Mouse (Mus musculus) small intestine, adult 2 months (tissue): ENCODE data around the gene Krt87. TPM values are rescaled to one million over a fixed set of nuclear protein-coding genes. Genes with fewer than 3 reads are reported as not detected.

Experiments
- H3K27ac ChIP-seq: fragments of 200-500 bp; 2 replicates; pipeline ENCODE4 v1.5.1; 2012; ENCODE audit warnings: low read depth, low read length, control low read depth, inconsistent platforms; ENCODE audit not compliant: insufficient read depth
- H3K27me3 ChIP-seq: fragments of 200-500 bp; 2 replicates; pipeline ENCODE4 v1.6.1; 2012; ENCODE audit warnings: mild to moderate bottlenecking, moderate library complexity, low read length, inconsistent platforms; ENCODE audit not compliant: control insufficient read depth, insufficient read depth
- H3K36me3 ChIP-seq: fragments of 200-500 bp; 2 replicates; pipeline ENCODE4 v1.6.1; 2012; ENCODE audit warnings: mild to moderate bottlenecking, low read length, control low read depth, inconsistent platforms; ENCODE audit not compliant: control insufficient read depth, insufficient read depth
- H3K4me1 ChIP-seq: fragments of 200-500 bp; 2 replicates; pipeline ENCODE4 v1.6.1; 2012; ENCODE audit warnings: low read length, inconsistent platforms, mixed read lengths; ENCODE audit not compliant: control insufficient read depth, insufficient read depth, insufficient read length
- H3K4me3 ChIP-seq: fragments of 200-500 bp; 2 replicates; pipeline ENCODE4 v1.5.1; 2012; ENCODE audit warnings: low read depth, mild to moderate bottlenecking, control low read depth, inconsistent platforms, low read length, moderate library complexity
- CTCF ChIP-seq: fragments of 200-500 bp; IDR thresholded peaks from 2 replicates; pipeline ENCODE4 v1.5.1; 2012; ENCODE audit warnings: low read depth, mild to moderate bottlenecking, control low read depth, inconsistent platforms, low read length, moderate library complexity, mixed read lengths; ENCODE audit not compliant: insufficient replicate concordance, insufficient read length; ENCODE audit errors: extremely low read depth
- POLR2A ChIP-seq: fragments of 200-500 bp; IDR thresholded peaks from 2 replicates; pipeline ENCODE4 v1.6.1; 2012; ENCODE audit warnings: low read depth, mild to moderate bottlenecking, control low read depth, inconsistent platforms, low read length, moderate library complexity
- WGBS: fragments of 180-500 bp; shearing (Covaris S2); methylation state at CpG from one replicate; pipeline ENCODE4 v1.1.7; 2018; 5-methylcytosine and 5-hydroxymethylcytosine counted together
- polyA plus RNA-seq: library from polyadenylated mRNA; depleted of rRNA; stranded (reverse); fragments of >200 nt; gene quantifications from 2 replicates; pipeline ENCODE4 v1.2.3, GENCODE M21; 2012

Gene Krt87
- polyA plus RNA-seq, 1 experiment, result 0.30 TPM

DNA sequence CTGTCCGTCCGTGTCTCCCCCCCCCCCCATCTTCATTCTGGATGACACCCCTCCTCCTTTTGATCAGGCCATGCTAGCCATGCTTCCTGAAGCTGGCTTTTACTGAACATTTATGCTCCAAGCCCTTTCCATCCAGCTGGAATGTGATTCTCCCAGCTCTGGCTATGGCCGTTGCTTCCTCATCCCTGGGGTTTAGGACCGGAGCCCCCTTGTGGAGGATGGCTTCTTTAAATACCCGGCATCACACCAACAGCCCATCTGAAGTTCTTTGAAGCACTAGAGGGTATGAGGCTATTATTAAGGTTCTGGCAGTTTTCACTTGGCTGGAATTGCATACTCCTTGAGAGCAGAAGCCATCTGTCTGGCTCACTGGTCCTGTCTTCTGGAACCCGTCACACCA lies 17.7 kb downstream of the Krt87 start:
- 74% methylated on average over 6 of the region's 6 CpGs for WGBS
- TF ChIP-seq POLR2A (no peak), CTCF (no peak)
- H3K36me3 ChIP-seq, result peaks cover 7% of the 10 kb centered on the region
- no peak overlapping the region for H3K4me3 ChIP-seq
- no peaks in the 10 kb centered on the region for H3K27me3 ChIP-seq
- H3K27ac ChIP-seq, result no peak overlapping the region
- H3K4me1 ChIP-seq, result no peaks in the 10 kb centered on the region; the same call in 1 of the 2 replicates

DNA sequence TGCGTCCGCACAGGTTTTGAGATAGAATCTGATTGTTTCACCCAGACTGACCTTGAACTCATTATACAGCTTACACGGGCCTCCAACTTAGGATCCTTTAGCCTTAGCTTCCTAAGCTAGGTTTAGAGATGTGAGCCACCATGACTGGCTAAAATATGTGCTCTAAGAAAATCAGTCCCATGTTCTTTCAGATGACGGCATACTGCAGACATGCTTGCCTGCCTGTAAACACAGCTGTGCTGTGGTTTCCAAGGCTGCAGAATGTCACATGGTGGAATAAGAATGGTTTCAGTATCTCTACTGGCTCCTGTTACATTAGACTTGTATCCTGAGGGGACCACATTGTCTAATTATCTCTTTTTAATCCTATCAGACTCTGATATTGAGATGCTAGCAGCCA lies 19.7 kb downstream of the Krt87 start:
- WGBS, result 83% methylated on average over 4 of the region's 4 CpGs
- Histone ChIP-seq H3K4me1 (peaks cover 5% of the 10 kb centered on the region), H3K4me3 (no peak overlapping the region), H3K27me3 (no peaks in the 10 kb centered on the region), H3K27ac (no peak overlapping the region), H3K36me3 (peaks cover 7% of the 10 kb centered on the region)
- TF ChIP-seq POLR2A (no peak), CTCF (no peak)

DNA sequence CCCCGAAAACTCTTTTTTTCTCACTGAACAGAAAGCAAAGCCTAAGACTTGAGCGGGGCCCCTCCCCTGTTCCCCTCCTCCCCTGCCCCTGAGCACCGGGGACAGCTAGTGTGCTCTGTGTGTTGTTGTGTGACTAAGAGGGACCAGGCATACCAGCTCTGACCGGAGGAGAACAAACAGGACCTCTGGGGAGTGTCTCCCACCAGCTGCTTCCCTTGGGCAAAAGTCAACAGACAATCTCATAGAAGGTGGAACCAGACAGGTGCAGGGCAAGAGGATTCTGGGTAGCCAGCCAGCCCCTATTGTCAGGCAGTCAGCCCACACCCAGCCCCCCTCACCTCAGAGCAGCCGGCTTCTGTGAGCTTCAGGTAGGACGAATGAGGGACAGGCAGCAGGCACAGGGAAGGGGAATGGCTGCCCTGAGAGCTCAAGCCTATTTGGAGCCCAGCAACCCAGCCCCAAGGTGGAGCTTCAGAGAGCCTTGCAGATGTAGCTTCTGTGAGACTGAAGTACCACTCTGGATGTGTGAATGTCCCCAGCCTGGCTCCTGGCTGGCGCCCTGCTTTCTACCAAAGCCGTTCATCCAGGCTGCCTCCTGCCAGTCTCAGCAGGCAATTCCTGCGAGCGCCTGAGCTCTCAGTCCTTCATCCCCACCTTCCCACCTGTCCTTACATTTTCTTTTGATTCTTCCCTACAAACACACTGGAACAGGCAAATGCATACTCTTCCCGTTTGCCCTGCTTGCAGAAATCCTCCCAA lies 23.6 kb downstream of the Krt87 start:
- no peak for TF ChIP-seq POLR2A
- TF ChIP-seq CTCF, result no peak

DNA sequence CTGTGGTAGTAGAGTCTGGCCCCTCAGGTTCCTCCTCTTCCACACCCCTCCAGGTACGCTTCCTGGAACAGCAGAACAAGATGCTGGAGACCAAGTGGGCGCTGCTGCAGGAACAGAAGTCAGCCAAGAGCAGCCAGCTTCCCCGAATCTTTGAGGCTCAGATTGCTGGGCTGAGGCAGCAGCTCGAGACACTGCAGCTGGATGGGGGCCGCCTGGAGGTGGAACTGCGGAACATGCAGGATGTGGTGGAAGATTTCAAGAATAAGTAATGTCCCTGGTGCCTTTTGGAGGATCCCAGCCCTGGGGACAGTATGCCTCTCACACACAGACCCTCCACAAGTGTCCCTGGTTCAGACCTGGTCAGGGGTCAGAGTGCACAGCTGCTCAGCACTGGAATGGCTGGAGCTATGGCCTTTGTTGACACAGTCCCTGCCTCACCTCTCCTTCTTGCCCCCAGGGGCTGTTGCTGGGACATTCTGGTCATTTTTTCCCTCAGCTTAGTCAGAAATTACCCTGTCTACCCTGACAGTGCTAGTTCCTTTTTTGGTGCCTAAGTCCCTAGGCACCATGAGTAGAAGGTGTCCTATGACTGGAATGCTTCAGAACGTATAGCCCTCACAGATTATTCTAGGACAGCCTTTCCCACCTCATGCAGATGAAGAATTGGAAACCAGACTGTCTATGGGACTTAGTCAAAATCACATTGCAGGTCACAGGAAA lies 24.5 kb downstream of the Krt87 start:
- H3K4me1 ChIP-seq, result peaks cover 27% of the 10 kb centered on the region
- no peaks in the 10 kb centered on the region for H3K27me3 ChIP-seq
- H3K4me3 ChIP-seq, result no peak overlapping the region
- TF ChIP-seq POLR2A, result no peak
- 0 out of 2 replicates have a peak, but pooled peaks have one; percentile 9 for TF ChIP-seq CTCF
- WGBS, result 51% methylated on average over 7 of the region's 7 CpGs
- no peaks in the 10 kb centered on the region for H3K36me3 ChIP-seq
- peak overlapping the region; percentile 9; the same call in 1 of the 2 replicates for H3K27ac ChIP-seq

More for the DNA sequence above, 23.6 kb downstream of the Krt87 start:
- peaks cover 27% of the 10 kb centered on the region for H3K4me1 ChIP-seq
- H3K27ac ChIP-seq, result no peak overlapping the region
- H3K36me3 ChIP-seq, result no peaks in the 10 kb centered on the region; the same call in 1 of the 2 replicates
- no peaks in the 10 kb centered on the region for H3K27me3 ChIP-seq
- no peak overlapping the region for H3K4me3 ChIP-seq
- WGBS, result 34% methylated on average over 11 of the region's 11 CpGs

DNA sequence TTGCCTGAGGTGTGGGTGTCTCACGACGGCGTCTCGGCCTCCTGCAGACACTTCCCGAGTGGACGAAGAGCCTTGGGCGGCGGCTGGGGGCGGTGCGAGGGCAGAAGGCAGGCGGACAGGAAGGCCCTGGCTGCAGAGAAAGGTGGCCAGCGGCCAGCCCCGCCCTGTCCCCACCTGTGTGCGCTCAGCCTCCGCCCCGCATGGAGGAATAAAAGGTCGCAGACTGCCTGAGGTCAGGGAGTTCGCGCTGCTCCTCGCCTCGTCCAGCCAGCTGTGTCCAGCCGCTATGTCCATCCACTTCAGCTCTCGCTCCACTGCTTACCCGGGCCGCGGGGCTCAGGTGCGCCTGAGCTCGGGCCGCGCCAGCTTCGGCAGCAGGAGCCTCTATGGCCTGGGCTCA lies 26.4 kb downstream of the Krt87 start:
- WGBS, result 24% methylated on average over 31 of the region's 31 CpGs
- TF ChIP-seq CTCF (no peak), POLR2A (no peak; the same call in 1 of the 2 replicates)
- Histone ChIP-seq H3K4me1 (peaks cover 27% of the 10 kb centered on the region), H3K36me3 (no peaks in the 10 kb centered on the region), H3K4me3 (peak overlapping the region; percentile 74), H3K27ac (peak overlapping the region; percentile 25), H3K27me3 (no peaks in the 10 kb centered on the region)

DNA sequence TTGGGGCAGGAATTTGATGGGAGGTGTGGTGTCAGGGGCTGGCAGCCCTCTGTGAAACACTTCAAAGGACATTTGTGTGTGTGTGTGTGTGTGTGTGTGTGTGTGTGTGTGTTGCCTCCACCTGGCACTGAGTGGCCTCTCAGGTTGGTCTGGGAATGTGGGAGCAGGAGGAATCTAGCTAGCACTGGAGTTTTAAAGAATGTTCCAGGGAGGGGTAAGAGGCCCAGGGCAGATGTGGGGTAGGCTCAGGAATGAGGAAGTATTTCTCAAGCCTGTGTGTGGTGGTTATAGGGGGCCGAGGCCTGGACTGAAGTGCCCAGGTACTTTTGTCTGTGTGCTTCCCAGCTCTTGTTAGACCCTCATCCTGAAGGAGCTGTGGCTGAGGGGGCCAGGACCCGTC lies 27.8 kb downstream of the Krt87 start, which contains the start of gene Krt7:
TSS of gene Krt7 (plus strand) at position 269 of the 400 bp plus-strand sequence.
- 24% methylated on average over 2 of the region's 2 CpGs for WGBS

DNA sequence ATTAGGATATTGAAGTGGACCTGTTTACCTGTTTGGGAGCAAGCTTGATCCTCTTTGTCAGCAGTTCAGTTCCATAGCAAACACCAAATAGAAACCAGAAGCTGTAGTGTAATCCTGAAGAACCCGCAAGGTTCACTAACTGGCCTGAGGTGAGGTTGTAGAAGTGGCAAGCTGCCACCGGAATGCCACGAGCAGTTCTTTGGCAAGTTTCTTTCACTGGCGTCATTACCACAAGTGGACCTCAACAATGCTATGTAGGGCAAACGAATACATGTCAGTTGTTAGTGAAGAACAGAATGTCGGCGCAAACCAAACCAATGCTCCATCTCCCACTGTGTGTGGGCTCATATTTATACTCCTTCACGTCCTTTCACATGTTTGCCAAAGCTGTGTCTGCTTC lies 40.3 kb downstream of the Krt87 start:
- Histone ChIP-seq H3K36me3 (peaks cover 5% of the 10 kb centered on the region; the same call in 1 of the 2 replicates), H3K4me3 (no peak overlapping the region), H3K27me3 (no peaks in the 10 kb centered on the region), H3K4me1 (no peaks in the 10 kb centered on the region), H3K27ac (no peak overlapping the region)
- WGBS, result 78% methylated on average over 8 of the region's 8 CpGs
- TF ChIP-seq POLR2A, result no peak
- no peak for TF ChIP-seq CTCF

More for the DNA sequence above, 27.8 kb downstream of the Krt87 start, which contains the start of gene Krt7:
- Histone ChIP-seq H3K27me3 (no peaks in the 10 kb centered on the region), H3K4me3 (peak within 1 kb of the TSS; percentile 74), H3K4me1 (peaks cover 27% of the 10 kb centered on the region), H3K27ac (peak within 1 kb of the TSS; percentile 25), H3K36me3 (no peaks in the 10 kb centered on the region)
- TF ChIP-seq CTCF (no peak), POLR2A (no peak)
